Mouse (Mus musculus) lung, postnatal 0 days (tissue): ENCODE data around the gene Pde4c.

ENCODE experiments used
- CTCF ChIP-seq: IDR thresholded peaks from 2 replicates; pipeline ENCODE4 v1.5.1; 2016; ENCODE audit warnings: antibody characterized with exemption, mild to moderate bottlenecking
- EP300 ChIP-seq: IDR thresholded peaks from 2 replicates; pipeline ENCODE4 v1.6.1; 2016; ENCODE audit warnings: antibody characterized with exemption, mild to moderate bottlenecking, control low read depth

DNA sequence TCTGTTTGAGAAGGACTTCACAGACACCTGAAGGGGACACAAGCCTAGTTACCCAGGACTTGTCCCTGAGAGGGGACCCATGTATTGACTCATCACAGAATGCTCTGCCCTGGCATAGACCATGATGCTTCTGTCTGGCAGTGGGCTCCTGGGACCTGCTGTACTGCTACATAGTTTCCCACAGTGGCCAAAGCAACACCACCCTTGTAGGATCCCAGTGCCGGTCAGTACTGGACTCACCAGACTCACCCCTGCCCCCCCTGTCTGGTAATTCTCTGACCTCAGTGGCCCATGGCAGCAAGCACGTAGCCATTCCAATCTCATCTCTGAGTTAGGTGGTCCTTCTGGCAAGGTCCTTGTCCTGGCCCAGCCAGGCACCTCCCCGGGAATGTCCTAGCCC, 35.4 kb upstream of the Pde4c start:
- TF ChIP-seq EP300 (no peak), CTCF (no peak)
